Mouse (Mus musculus): Measurements from ENCODE around the gene Arhgap8. TPM values are rescaled to one million over a fixed set of nuclear protein-coding genes. Genes with fewer than 3 reads are reported as not detected.
A peak's percentile ranks its signal among the peaks of the same experiment; 100 is the strongest.
"Not testable (repeated sequence)": the region's sequence is repeated elsewhere in the genome, so short reads cannot be mapped to it uniquely, and the experiment has no call there.

The Arhgap8 gene
- polyA plus RNA-seq, 1 experiment: 0.81 TPM

DNA sequence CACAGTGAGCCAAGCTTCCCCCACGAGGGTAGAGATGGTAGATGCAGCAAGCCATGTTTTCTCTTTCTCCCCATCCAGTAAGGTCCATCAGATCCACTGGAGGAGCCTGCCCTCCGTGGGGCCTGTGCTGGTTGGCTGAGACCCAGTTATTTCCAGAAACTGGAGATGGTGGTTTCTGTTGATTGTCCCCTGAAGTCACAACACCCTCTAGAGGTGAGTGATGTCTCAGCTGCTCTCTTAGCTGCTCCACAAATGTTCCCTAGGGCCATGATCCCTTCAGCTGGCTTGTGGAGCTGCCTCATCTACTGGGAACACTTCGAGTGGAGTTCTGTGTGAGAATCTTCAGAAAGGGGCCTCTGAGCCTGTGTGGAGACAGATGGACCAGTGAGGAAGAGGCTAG lies 1.1 kb upstream of the Arhgap8 start:
- DNase-seq (ENCODE audit: low read depth): no peak
- TF ChIP-seq CTCF (IDR thresholded peaks at IDR 0.05; ENCODE audit: borderline replicate concordance, extremely low read depth, insufficient read depth, insufficient read length) (no peak), POLR2A (IDR thresholded peaks at IDR 0.05; ENCODE audit: borderline replicate concordance, extremely low read depth, insufficient read depth, insufficient read length, poor library complexity, severe bottlenecking) (no peak)

DNA sequence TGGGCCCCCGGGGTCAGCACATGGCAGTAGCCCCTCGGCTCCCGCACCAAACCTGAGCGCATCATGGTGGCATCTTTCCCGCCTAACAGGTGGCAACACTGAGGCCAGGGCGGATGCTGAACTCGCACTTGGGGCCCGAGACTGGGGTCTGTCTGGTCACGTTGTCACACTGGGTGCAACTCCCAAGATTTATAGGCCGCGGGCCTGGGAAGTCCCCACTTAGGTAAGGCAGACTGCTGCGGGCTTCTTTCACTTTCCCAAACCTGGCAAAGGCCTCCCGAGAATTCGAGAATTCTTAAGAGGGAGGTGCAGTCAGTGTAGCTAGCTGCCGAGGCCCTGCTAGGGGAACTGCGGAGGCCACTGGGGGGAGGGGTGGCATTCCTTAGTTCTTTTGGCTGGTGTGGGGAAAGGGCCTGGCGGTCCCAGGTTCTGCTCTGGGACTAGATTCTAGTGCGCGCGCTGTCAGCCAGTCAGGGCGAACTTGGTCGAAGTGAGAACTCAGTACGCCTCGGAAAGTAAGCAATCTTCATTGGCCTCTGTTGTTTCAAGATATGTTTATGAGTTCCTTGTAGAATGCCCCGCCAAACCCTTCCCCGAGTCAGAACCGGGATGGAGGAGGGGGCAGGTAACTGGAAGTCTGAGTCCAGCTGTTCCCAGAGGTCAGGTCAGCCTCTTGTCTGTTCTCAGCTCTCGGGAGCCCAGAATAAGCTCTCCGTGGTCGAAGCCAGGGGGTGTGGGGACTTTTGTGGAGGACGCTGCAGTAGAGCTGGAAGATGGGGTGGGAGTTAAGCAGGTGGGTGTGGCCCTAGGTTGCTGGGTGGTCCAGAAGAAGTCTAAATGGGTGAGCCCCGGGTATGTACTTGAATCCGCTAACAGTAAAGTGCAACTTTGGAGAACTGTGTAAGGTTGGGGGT lies 696 bp downstream of the Arhgap8 start:
- peak; percentile 26 for DNase-seq (ENCODE audit: low read depth)
- no peak for TF ChIP-seq POLR2A (IDR thresholded peaks at IDR 0.05; ENCODE audit: borderline replicate concordance, extremely low read depth, insufficient read depth, insufficient read length, poor library complexity, severe bottlenecking)
- TF ChIP-seq CTCF (IDR thresholded peaks at IDR 0.05; ENCODE audit: borderline replicate concordance, extremely low read depth, insufficient read depth, insufficient read length): no peak

DNA sequence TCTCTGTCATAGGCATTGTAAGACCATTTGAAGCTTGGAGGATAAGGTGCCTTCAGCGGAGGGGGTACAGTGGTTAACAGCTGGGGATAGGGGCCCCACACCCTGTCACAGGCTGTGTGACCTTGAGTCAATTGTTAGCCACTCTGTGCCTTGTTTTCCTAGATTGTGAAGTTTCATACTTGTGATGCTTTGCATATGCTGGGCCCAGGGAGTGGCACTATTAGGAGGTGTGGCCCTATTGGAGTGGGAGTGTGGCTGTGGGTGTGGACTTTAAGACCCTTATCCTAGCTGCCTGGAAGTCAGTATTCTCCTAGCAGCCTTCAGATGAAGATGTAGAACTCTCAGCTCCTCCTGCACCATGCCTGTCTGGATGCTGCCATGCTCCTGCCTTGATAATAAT lies 3.8 kb downstream of the Arhgap8 start:
- not testable (repeated sequence) for DNase-seq (ENCODE audit: low read depth)

DNA sequence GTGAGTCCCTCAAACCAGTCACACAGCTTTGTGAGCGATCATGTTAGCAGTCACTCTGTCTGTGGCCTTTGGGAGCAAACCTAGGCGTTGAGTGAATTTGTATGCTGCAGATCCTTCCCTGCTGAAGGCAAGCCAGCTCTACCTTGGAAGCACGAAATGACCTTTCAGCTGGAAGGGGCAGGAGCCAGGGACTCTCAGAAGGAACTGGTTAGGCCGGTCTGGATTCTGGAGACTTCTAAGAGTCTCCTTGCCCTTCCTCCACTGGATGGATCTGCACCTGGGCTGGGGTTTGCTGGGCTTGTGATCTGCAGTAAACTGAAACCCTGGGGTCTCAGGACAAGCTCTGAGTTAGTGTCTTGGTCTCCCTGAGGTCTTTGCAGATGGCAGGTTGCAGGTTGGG lies 4.3 kb downstream of the Arhgap8 start:
- no peak for DNase-seq (ENCODE audit: low read depth)
- no peak for TF ChIP-seq CTCF (IDR thresholded peaks at IDR 0.05; ENCODE audit: borderline replicate concordance, extremely low read depth, insufficient read depth, insufficient read length)
- TF ChIP-seq POLR2A (IDR thresholded peaks at IDR 0.05; ENCODE audit: borderline replicate concordance, extremely low read depth, insufficient read depth, insufficient read length, poor library complexity, severe bottlenecking): no peak

DNA sequence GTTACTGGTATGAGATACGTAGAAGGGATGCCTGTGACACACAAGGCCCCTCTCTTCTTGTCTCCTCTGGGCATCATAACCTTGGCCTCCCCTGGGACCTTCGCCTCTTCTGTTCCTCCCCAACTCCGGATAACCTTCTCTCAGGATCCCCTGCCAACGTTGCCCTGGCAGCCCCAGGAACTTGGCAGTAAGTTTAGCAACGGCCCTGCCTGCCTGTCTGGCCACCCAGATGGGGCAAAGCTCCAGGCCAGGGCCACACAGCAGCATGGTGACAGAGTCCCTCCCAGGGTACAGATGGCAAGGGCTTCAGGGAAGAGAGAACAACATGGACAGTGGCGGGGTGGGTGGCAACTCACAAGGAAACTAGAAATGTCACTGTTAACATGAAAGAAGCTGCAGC lies 9.8 kb downstream of the Arhgap8 start:
- DNase-seq (ENCODE audit: low read depth): peak; percentile 47

DNA sequence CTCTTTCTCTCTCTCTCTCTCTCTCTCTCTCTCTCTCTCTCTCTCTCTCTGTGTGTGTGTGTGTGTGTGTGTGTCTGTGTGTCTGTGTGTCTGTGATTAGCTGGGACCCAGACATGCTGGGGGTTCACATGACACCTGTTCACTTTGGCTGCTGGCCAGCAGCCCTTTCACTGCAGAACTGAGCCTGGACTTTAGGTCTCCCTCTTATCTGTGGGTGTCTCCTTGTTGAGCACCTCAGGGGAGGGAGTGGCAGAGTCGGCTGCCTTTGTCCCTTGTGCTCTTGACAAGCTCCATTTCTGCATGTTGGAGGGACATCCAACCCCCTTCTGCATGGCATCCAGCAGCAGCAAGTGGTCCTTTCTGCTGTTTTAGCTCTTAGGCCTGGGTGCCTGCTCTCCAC lies 11.0 kb downstream of the Arhgap8 start:
- TF ChIP-seq CTCF (IDR thresholded peaks at IDR 0.05; ENCODE audit: borderline replicate concordance, extremely low read depth, insufficient read depth, insufficient read length): no peak
- TF ChIP-seq POLR2A (IDR thresholded peaks at IDR 0.05; ENCODE audit: borderline replicate concordance, extremely low read depth, insufficient read depth, insufficient read length, poor library complexity, severe bottlenecking): no peak
- DNase-seq (ENCODE audit: low read depth): no peak

More for the DNA sequence above, 9.8 kb downstream of the Arhgap8 start:
- TF ChIP-seq POLR2A (IDR thresholded peaks at IDR 0.05; ENCODE audit: borderline replicate concordance, extremely low read depth, insufficient read depth, insufficient read length, poor library complexity, severe bottlenecking) (no peak), CTCF (IDR thresholded peaks at IDR 0.05; ENCODE audit: borderline replicate concordance, extremely low read depth, insufficient read depth, insufficient read length) (no peak)

DNA sequence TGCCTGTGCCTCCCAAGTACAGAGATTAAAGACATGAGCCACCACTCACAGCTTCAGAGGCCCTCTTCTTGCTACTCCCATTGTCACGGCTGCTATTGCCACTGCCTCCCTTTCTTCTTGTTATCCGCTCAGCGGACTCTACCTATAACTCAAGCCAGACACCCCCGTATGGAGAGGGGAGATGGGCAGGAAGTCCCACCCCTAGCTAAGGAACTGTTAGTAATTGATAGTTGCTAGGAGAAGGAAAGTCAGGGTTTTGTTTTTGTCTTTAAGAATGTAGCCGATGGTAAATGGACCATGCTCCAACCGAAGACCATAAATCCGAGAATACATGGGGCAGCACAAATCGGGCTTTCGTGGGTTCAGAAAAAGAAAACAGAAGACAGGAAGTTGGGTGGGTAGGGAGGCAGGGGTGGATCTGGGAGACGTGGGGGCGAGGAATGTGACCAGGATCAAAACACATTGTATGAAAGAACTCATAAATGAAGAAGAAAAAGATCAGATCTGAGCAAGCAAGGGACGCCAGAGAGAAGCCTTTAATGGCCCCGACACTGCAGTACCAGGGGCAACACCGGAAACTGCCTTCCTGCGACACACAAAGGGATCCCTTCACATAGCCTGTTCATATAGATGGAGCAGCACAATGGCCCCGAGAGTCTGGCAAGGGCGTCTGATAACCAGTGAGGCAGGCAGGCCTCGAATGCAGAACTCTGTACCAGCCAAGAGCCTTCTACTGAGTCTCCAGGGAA lies 12.0 kb downstream of the Arhgap8 start:
- DNase-seq (ENCODE audit: low read depth): no peak
- TF ChIP-seq CTCF (IDR thresholded peaks at IDR 0.05; ENCODE audit: borderline replicate concordance, extremely low read depth, insufficient read depth, insufficient read length) (no peak), POLR2A (IDR thresholded peaks at IDR 0.05; ENCODE audit: borderline replicate concordance, extremely low read depth, insufficient read depth, insufficient read length, poor library complexity, severe bottlenecking) (no peak)

DNA sequence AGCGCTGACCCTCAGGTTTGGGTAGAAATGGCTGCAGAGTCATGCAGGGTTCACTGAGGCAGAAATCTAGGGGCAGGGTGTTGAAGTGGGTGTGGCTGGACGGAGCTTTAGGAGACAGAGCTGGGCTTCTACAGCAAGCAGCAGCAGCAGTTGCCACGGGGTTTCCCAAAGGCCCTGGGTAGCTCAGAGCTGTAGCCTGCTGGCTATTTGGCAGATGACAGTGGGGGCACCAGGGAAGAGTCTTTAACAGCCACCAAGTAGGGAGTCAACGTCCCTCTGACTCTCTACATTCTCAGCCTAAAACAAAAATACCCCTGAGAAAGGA lies 12.5 kb downstream of the Arhgap8 start:
- DNase-seq (ENCODE audit: low read depth): no peak
- TF ChIP-seq CTCF (IDR thresholded peaks at IDR 0.05; ENCODE audit: borderline replicate concordance, extremely low read depth, insufficient read depth, insufficient read length) (no peak), POLR2A (IDR thresholded peaks at IDR 0.05; ENCODE audit: borderline replicate concordance, extremely low read depth, insufficient read depth, insufficient read length, poor library complexity, severe bottlenecking) (no peak)

DNA sequence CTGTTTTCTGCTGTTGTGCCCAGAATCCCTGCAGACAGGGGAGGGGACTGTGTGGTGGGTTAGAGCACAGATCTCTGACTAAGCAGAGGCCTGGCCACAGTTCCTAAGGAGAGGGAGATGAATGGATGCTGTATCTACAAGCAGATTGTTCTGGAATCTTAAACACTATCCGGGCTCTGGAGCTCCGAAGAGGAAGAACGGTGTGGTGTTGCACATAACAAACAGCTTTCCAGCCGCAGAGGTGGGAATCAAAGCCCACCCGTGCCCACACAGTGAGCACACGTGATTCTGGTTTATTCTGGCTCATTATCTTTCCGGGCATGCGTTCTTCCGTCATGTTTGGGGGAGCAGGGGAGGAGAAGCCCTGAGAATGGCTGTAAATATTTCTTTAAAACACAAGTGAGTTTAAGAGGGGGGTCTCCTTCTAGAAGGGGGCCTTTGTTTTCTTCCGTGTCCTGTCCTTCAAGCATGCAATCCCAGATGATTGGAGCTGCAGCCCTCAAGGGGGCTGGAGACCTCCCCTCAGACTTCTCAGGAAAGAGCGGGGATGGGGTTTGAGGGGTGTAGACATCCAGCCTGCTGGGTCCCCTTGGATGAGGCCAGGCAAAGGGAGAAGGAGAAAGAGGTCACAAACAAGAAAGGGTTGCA lies 16.6 kb downstream of the Arhgap8 start:
- DNase-seq (ENCODE audit: low read depth): peak; percentile 74
- TF ChIP-seq POLR2A (IDR thresholded peaks at IDR 0.05; ENCODE audit: borderline replicate concordance, extremely low read depth, insufficient read depth, insufficient read length, poor library complexity, severe bottlenecking) (no peak), CTCF (IDR thresholded peaks at IDR 0.05; ENCODE audit: borderline replicate concordance, extremely low read depth, insufficient read depth, insufficient read length) (no peak)

DNA sequence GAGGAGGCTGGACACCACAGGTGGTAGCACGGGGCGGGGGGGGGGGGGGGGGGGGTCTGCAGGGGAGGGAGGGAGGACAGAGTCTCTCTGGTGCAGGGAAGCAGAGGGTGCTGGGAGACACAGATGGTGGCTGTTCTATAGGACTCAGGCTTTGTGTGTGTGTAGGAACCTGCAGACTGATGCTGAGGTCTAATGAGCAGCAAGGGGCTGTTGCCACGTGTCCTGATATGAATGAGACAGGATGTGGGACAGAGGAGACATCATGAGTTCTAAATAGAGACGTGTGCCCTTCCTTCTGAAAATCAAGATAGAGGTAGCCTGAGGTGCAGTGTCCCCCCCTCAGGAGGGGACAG lies 17.1 kb downstream of the Arhgap8 start:
- TF ChIP-seq POLR2A (IDR thresholded peaks at IDR 0.05; ENCODE audit: borderline replicate concordance, extremely low read depth, insufficient read depth, insufficient read length, poor library complexity, severe bottlenecking): no peak
- TF ChIP-seq CTCF (IDR thresholded peaks at IDR 0.05; ENCODE audit: borderline replicate concordance, extremely low read depth, insufficient read depth, insufficient read length): no peak
- DNase-seq (ENCODE audit: low read depth): no peak

DNA sequence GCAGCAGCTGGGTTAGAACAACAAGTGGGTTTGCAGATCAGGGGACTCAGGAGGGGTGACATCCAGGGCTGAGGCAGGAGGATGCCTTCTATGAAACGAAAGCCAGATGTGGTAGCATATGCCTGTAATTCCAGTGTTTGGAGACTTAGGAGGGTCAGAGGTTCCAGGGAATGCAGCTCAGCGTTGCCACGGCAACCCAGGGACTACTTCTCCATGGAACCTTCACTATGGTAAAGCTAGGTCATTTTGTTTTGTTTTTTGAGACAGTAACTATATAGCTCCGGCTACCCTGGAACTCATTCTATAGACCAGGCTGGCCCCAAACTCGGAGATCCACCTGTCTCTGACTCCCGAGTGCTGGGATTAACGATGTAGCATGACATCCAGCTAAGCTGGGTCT lies 18.4 kb downstream of the Arhgap8 start:
- no peak for DNase-seq (ENCODE audit: low read depth)
- TF ChIP-seq POLR2A (IDR thresholded peaks at IDR 0.05; ENCODE audit: borderline replicate concordance, extremely low read depth, insufficient read depth, insufficient read length, poor library complexity, severe bottlenecking): no peak
- TF ChIP-seq CTCF (IDR thresholded peaks at IDR 0.05; ENCODE audit: borderline replicate concordance, extremely low read depth, insufficient read depth, insufficient read length): no peak
